Mouse (Mus musculus) testis, adult 2 months (tissue): ENCODE data around the gene Elmo1.

Experiments
- CTCF ChIP-seq: fragments of 200-500 bp; IDR thresholded peaks from 2 replicates; pipeline ENCODE4 v1.5.1; 2012; ENCODE audit warnings: low read depth, mild to moderate bottlenecking, inconsistent platforms, low read length, moderate library complexity; ENCODE audit not compliant: control insufficient read depth, insufficient read depth, insufficient replicate concordance
- POLR2A ChIP-seq: fragments of 200-500 bp; IDR thresholded peaks from 2 replicates; pipeline ENCODE4 v1.6.1; 2012; ENCODE audit warnings: low read depth, mild to moderate bottlenecking, inconsistent platforms, low read length, moderate library complexity; ENCODE audit not compliant: control insufficient read depth

DNA sequence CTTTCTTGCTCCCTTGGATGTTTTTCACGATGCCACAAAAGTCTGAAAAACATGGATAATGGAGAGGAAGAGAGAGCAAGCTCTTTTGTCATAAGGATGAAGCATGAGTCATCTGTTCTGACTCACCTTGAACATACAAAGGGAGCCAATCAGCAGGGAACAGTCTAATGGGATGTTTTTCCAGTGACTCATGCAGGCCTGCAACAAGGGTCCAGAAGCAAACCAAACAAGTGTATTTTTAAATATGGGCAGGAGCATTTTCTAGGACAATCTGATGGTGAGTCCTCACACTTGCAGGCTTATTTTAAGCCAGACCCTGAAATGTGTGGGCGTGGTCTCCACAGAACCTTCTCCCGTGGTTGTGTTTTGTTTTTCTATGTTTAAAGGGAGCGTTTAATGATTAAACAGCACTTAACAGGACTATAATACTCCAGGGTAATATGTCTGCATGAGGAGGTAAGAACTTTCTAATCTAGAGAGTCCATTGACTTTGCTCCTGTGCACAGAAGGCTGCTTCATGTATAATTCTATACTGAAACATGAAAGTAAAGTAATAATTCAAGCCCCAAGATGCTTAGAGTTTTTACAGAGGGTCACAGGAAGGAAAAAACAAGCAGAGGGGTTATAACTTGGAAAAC is 342.9 kb downstream of the Elmo1 start:
- no peak for TF ChIP-seq CTCF
- no peak for TF ChIP-seq POLR2A
